Mouse (Mus musculus): Measurements from ENCODE around the gene Lrrc32. TPM values are rescaled to one million over a fixed set of nuclear protein-coding genes. Genes with fewer than 3 reads are reported as not detected.
A peak's percentile ranks its signal among the peaks of the same experiment; 100 is the strongest.

Lrrc32 gene
- total and polyA plus RNA-seq, 2 experiments from 2014 or later: 4.7 to 9.1 TPM

- H3K4me2 ChIP-seq (ENCODE audit: low read depth, low read length): no peak overlapping the region
- 80% methylated on average over 4 of the region's 4 CpGs for WGBS
- H3K27ac ChIP-seq: no peak overlapping the region
- ATAC-seq (no peak), DNase-seq (ENCODE audit: low spot score) (no peak)
- H3K36me3 ChIP-seq (ENCODE audit: insufficient read depth, low read length): no peaks in the 10 kb centered on the region
- H3K4me1 ChIP-seq (ENCODE audit: insufficient read depth, low read length): 0 out of 2 replicates have a peak, but pooled peaks cover 2% of the 10 kb centered on the region
- H3K9ac ChIP-seq (replicated peaks; ENCODE audit: low read length): no peak overlapping the region
- TF ChIP-seq CTCF (IDR thresholded peaks at IDR 0.05; ENCODE audit: low read depth): no peak
- no peaks in the 10 kb centered on the region for H3K27me3 ChIP-seq (ENCODE audit: insufficient read depth, low read length)
- no peaks in the 10 kb centered on the region for H3K9me3 ChIP-seq (ENCODE audit: low read length)
- H3K4me3 ChIP-seq (ENCODE audit: low read length): no peak overlapping the region
These were observed 46.8 kb downstream of the Lrrc32 start for GRCm38 (mm10) chr7:98535882-98536281.

GRCm38 (mm10) chr7:98537210-98537966, 48.3 kb downstream of the Lrrc32 start:
- Histone ChIP-seq H3K4me2 (ENCODE audit: low read depth, low read length) (no peak overlapping the region), H3K27ac (peak overlapping the region; percentile 26; the same call in 1 of the 2 replicates), H3K36me3 (ENCODE audit: insufficient read depth, low read length) (no peaks in the 10 kb centered on the region), H3K27me3 (ENCODE audit: insufficient read depth, low read length) (no peaks in the 10 kb centered on the region), H3K4me3 (ENCODE audit: low read length) (no peak overlapping the region), H3K9me3 (ENCODE audit: low read length) (no peaks in the 10 kb centered on the region), H3K9ac (replicated peaks; ENCODE audit: low read length) (no peak overlapping the region), H3K4me1 (ENCODE audit: insufficient read depth, low read length) (0 out of 2 replicates have a peak, but pooled peaks cover 2% of the 10 kb centered on the region)
- 0 out of 2 replicates have a peak, but pooled peaks have one; percentile 4 for TF ChIP-seq CTCF (IDR thresholded peaks at IDR 0.05; ENCODE audit: low read depth)
- 33% methylated on average over 10 of the region's 10 CpGs for WGBS
- peak; percentile 21; the same call in 1 of the 2 replicates for ATAC-seq
- DNase-seq (ENCODE audit: low spot score): peak; percentile 48

GRCm38 (mm10) chr7:98537967-98538573, 49.0 kb downstream of the Lrrc32 start:
- Histone ChIP-seq H3K27ac (peak overlapping the region; percentile 26; the same call in 1 of the 2 replicates), H3K9me3 (ENCODE audit: low read length) (no peaks in the 10 kb centered on the region), H3K4me2 (ENCODE audit: low read depth, low read length) (no peak overlapping the region), H3K4me1 (ENCODE audit: insufficient read depth, low read length) (0 out of 2 replicates have a peak, but pooled peaks cover 2% of the 10 kb centered on the region), H3K9ac (replicated peaks; ENCODE audit: low read length) (no peak overlapping the region), H3K4me3 (ENCODE audit: low read length) (no peak overlapping the region), H3K27me3 (ENCODE audit: insufficient read depth, low read length) (no peaks in the 10 kb centered on the region), H3K36me3 (ENCODE audit: insufficient read depth, low read length) (no peaks in the 10 kb centered on the region)
- WGBS: 17% methylated on average over 8 of the region's 8 CpGs
- peak; percentile 26 for DNase-seq (ENCODE audit: low spot score)
- ATAC-seq: 0 out of 2 replicates have a peak, but pooled peaks have one; percentile 38
- TF ChIP-seq CTCF (IDR thresholded peaks at IDR 0.05; ENCODE audit: low read depth): no peak

GRCm38 (mm10) chr7:98540879-98541278, 51.8 kb downstream of the Lrrc32 start:
- Histone ChIP-seq H3K4me3 (ENCODE audit: low read length) (no peak overlapping the region), H3K9ac (replicated peaks; ENCODE audit: low read length) (no peak overlapping the region), H3K4me1 (ENCODE audit: insufficient read depth, low read length) (0 out of 2 replicates have a peak, but pooled peaks cover 5% of the 10 kb centered on the region), H3K36me3 (ENCODE audit: insufficient read depth, low read length) (no peaks in the 10 kb centered on the region), H3K27ac (no peak overlapping the region), H3K27me3 (ENCODE audit: insufficient read depth, low read length) (no peaks in the 10 kb centered on the region), H3K9me3 (ENCODE audit: low read length) (no peaks in the 10 kb centered on the region), H3K4me2 (ENCODE audit: low read depth, low read length) (no peak overlapping the region)
- ATAC-seq: no peak
- DNase-seq (ENCODE audit: low spot score): no peak
- 56% methylated on average over 2 of the region's 2 CpGs for WGBS
- no peak for TF ChIP-seq CTCF (IDR thresholded peaks at IDR 0.05; ENCODE audit: low read depth)

- H3K9me3 ChIP-seq (ENCODE audit: low read length): no peaks in the 10 kb centered on the region
- no peak overlapping the region for H3K4me3 ChIP-seq (ENCODE audit: low read length)
- H3K27ac ChIP-seq: no peak overlapping the region
- TF ChIP-seq CTCF (IDR thresholded peaks at IDR 0.05; ENCODE audit: low read depth): no peak
- WGBS: 93% methylated on average over 5 of the region's 5 CpGs
- no peak overlapping the region for H3K9ac ChIP-seq (replicated peaks; ENCODE audit: low read length)
- no peaks in the 10 kb centered on the region for H3K36me3 ChIP-seq (ENCODE audit: insufficient read depth, low read length)
- H3K4me2 ChIP-seq (ENCODE audit: low read depth, low read length): no peak overlapping the region
- 0 out of 2 replicates have a peak, but pooled peaks cover 5% of the 10 kb centered on the region for H3K4me1 ChIP-seq (ENCODE audit: insufficient read depth, low read length)
- no peak for ATAC-seq
- H3K27me3 ChIP-seq (ENCODE audit: insufficient read depth, low read length): no peaks in the 10 kb centered on the region
- no peak for DNase-seq (ENCODE audit: low spot score)
These were observed 52.5 kb downstream of the Lrrc32 start for GRCm38 (mm10) chr7:98541564-98541963.

- Histone ChIP-seq H3K4me3 (ENCODE audit: low read length) (no peak overlapping the region), H3K9ac (replicated peaks; ENCODE audit: low read length) (no peak overlapping the region), H3K27me3 (ENCODE audit: insufficient read depth, low read length) (no peaks in the 10 kb centered on the region), H3K4me1 (ENCODE audit: insufficient read depth, low read length) (0 out of 2 replicates have a peak, but pooled peaks cover 5% of the 10 kb centered on the region), H3K27ac (no peak overlapping the region), H3K36me3 (ENCODE audit: insufficient read depth, low read length) (no peaks in the 10 kb centered on the region), H3K4me2 (ENCODE audit: low read depth, low read length) (no peak overlapping the region), H3K9me3 (ENCODE audit: low read length) (no peaks in the 10 kb centered on the region)
- WGBS: 93% methylated on average over 3 of the region's 3 CpGs
- DNase-seq (ENCODE audit: low spot score) (no peak), ATAC-seq (no peak)
- TF ChIP-seq CTCF (IDR thresholded peaks at IDR 0.05; ENCODE audit: low read depth): no peak
These were observed 53.2 kb downstream of the Lrrc32 start for GRCm38 (mm10) chr7:98542267-98542666.

Data from hindbrain, postnatal 0 days (tissue).